Mouse (Mus musculus) inflammation-experienced regulatory T-cells (primary cell): ENCODE results near the gene Tekt3. TPM values are rescaled to one million over a fixed set of nuclear protein-coding genes. Genes with fewer than 3 reads are reported as not detected.

Experiments
- polyA plus RNA-seq, 2 experiments: library from polyadenylated mRNA; unstranded; fragments of 100-300 nt; shearing (Covaris generic); gene quantifications; one replicate each; pipeline ENCODE4 v1.2.1; 2017

The Tekt3 gene
- under 1 TPM in 1 of 2 experiments, not detected in 1; 0.27 TPM for polyA plus RNA-seq

GRCm38 (mm10) chr11:63061446-63061845, at the start of gene Tekt3:
Gene Tekt3, plus strand, starts transcription at chr11:63061654.

GRCm38 (mm10) chr11:63128784-63129183, 67.3 kb downstream of the Tekt3 start, which contains the start of gene Pmp22:
Gene Pmp22, plus strand, starts transcription at chr11:63128982.

Other genes with a start within 250 kb of the Tekt3 start
- gene Trim16, start 241.4 kb upstream of the Tekt3 start, polyA plus RNA-seq = 1 to 10 TPM; 4.8 to 7.7 TPM
- gene Fbxw10, start 214.6 kb upstream of the Tekt3 start, polyA plus RNA-seq = 1 to 10 TPM; 2.1 to 4.3 TPM
- 10 to 100 TPM; 50.0 to 51.1 TPM for gene Tvp23b, start 182.2 kb upstream of the Tekt3 start, polyA plus RNA-seq
- not detected for gene Cdrt4, start 110.5 kb upstream of the Tekt3 start, polyA plus RNA-seq
- gene Pmp22, start 67.3 kb downstream of the Tekt3 start, polyA plus RNA-seq = 1 to 10 TPM in 1 of 2 experiments, not detected in 1; 1.1 TPM